In genomic region chr11:80376651-80377050, GRCm38 (mm10) we compare ENCODE assay signal across 10 mouse cellular contexts. TPM values are rescaled to one million over a fixed set of nuclear protein-coding genes. Genes with fewer than 3 reads are reported as not detected.
DNase-seq lines count a peak whose midpoint lies in the region; ATAC-seq and TF ChIP-seq lines count a peak whose summit lies in the region.
"Had no signal": no experiment of that assay in that cellular context is flagged by ENCODE, and none has a peak within 500 bp of the region (broad histone marks: within the 10 kb centered on the region; RNA-seq: fewer than 3 reads in every experiment).

No protein-coding gene starts in this region.

- H3K4me3 ChIP-seq in hindbrain, embryonic 12.5 days, result no peak overlapping the region
- no peak overlapping the region for H3K4me3 ChIP-seq in hindbrain, embryonic 16.5 days (ENCODE audit: low read length)
- no peak overlapping the region for H3K4me3 ChIP-seq in ES-Bruce4 (ENCODE audit: low read depth, low read length)
- peak overlapping the region; percentile 85; the same call in 1 of the 2 replicates for H3K4me3 ChIP-seq in hindbrain, embryonic 15.5 days
- H3K4me3 ChIP-seq in midbrain, postnatal 0 days (ENCODE audit: low read depth, low read length), result peak overlapping the region; percentile 90; the same call in 1 of the 2 replicates

- no peak overlapping the region for H3K9ac ChIP-seq in hindbrain, embryonic 12.5 days
- no peak overlapping the region for H3K9ac ChIP-seq in hindbrain, embryonic 16.5 days (ENCODE audit: low read depth, low read length)
- peak overlapping the region; percentile 95 for H3K9ac ChIP-seq in ES-Bruce4 (ENCODE audit: low read depth, poor library complexity, severe bottlenecking)
- 0 out of 2 replicates have a peak overlapping the region, but pooled peaks have one; percentile 97 for H3K9ac ChIP-seq in hindbrain, embryonic 15.5 days
- H3K9ac ChIP-seq in midbrain, postnatal 0 days (replicated peaks; ENCODE audit: low read length, poor library complexity, severe bottlenecking), result 0 out of 2 replicates have a peak overlapping the region, but pooled peaks have one; percentile 95

- H3K36me3 ChIP-seq in hindbrain, embryonic 12.5 days, result peaks cover 25% of the 10 kb centered on the region
- no peaks in the 10 kb centered on the region; the same call in 1 of the 2 replicates for H3K36me3 ChIP-seq in hindbrain, embryonic 16.5 days (ENCODE audit: control insufficient read depth, insufficient read depth, low read length)
- H3K36me3 ChIP-seq in ES-Bruce4 (ENCODE audit: control insufficient read depth, insufficient read depth, low read length, poor library complexity, severe bottlenecking), result peaks cover 14% of the 10 kb centered on the region
- H3K36me3 ChIP-seq in hindbrain, embryonic 15.5 days, result peaks cover 20% of the 10 kb centered on the region
- H3K36me3 ChIP-seq in midbrain, postnatal 0 days (ENCODE audit: insufficient read depth, low read length), result peaks cover 19% of the 10 kb centered on the region

- no peak for TF ChIP-seq CTCF in ES-Bruce4 (IDR thresholded peaks at IDR 0.05; ENCODE audit: low read depth, low read length)
- peak; percentile 56 for TF ChIP-seq CTCF in midbrain, postnatal 0 days (IDR thresholded peaks at IDR 0.05)

- ATAC-seq in hindbrain, embryonic 12.5 days (ENCODE audit: low FRiP score), result no peak
- no peak for ATAC-seq in hindbrain, embryonic 16.5 days
- no peak for ATAC-seq in hindbrain, embryonic 15.5 days (ENCODE audit: low FRiP score, low read depth)
- ATAC-seq in midbrain, postnatal 0 days (ENCODE audit: low FRiP score), result no peak

- peak overlapping the region; percentile 85 for H3K4me2 ChIP-seq in hindbrain, embryonic 12.5 days (replicated peaks)
- no peak overlapping the region; the same call in 1 of the 2 replicates for H3K4me2 ChIP-seq in hindbrain, embryonic 16.5 days (ENCODE audit: low read length)
- peak overlapping the region; percentile 90; the same call in 1 of the 2 replicates for H3K4me2 ChIP-seq in hindbrain, embryonic 15.5 days
- peak overlapping the region; percentile 80 for H3K4me2 ChIP-seq in midbrain, postnatal 0 days (ENCODE audit: low read depth, low read length, poor library complexity, severe bottlenecking)

- DNase-seq in midbrain, postnatal 0 days (ENCODE audit: low spot score), result peak; percentile 26
- DNase-seq in kidney, postnatal 14 days, result no peak
- DNase-seq in adrenal gland, adult 18-20 months (ENCODE audit: low spot score in 2 of 2), result no peak
- no peak for DNase-seq in yolk sac, embryonic 10.5 days (ENCODE audit: low spot score)
- DNase-seq: heart, postnatal 14 days had no signal

- H3K27ac ChIP-seq in hindbrain, embryonic 12.5 days, result no peak overlapping the region
- no peak overlapping the region for H3K27ac ChIP-seq in hindbrain, embryonic 16.5 days (ENCODE audit: low read depth, low read length)
- H3K27ac ChIP-seq in ES-Bruce4 (ENCODE audit: insufficient read depth, low read length), result no peak overlapping the region
- no peak overlapping the region for H3K27ac ChIP-seq in hindbrain, embryonic 15.5 days (replicated peaks)
- no peak overlapping the region for H3K27ac ChIP-seq in midbrain, postnatal 0 days (ENCODE audit: low read depth, low read length)

- H3K27me3 ChIP-seq in hindbrain, embryonic 12.5 days, result no peaks in the 10 kb centered on the region
- no peaks in the 10 kb centered on the region for H3K27me3 ChIP-seq in hindbrain, embryonic 16.5 days (replicated peaks; ENCODE audit: control insufficient read depth, insufficient read depth, low read length)
- H3K27me3 ChIP-seq in ES-Bruce4 (ENCODE audit: control insufficient read depth, insufficient read depth, low read length, poor library complexity, severe bottlenecking), result no peaks in the 10 kb centered on the region
- H3K27me3 ChIP-seq in hindbrain, embryonic 15.5 days, result no peaks in the 10 kb centered on the region
- no peaks in the 10 kb centered on the region for H3K27me3 ChIP-seq in midbrain, postnatal 0 days (ENCODE audit: insufficient read depth, low read length)
- H3K27me3 ChIP-seq: megakaryocyte, embryonic 14.5 days had no signal

- no peak for TF ChIP-seq EP300 in ES-Bruce4 (IDR thresholded peaks at IDR 0.05; ENCODE audit: insufficient read depth, low read depth, low read length)

- WGBS in hindbrain, embryonic 12.5 days, result 75% methylated on average over 4 of the region's 4 CpGs
- 62% methylated on average over 4 of the region's 4 CpGs for WGBS in hindbrain, embryonic 16.5 days
- 57% methylated on average over 4 of the region's 4 CpGs for WGBS in hindbrain, embryonic 15.5 days
- WGBS in midbrain, postnatal 0 days, result 66% methylated on average over 4 of the region's 4 CpGs

- no peaks in the 10 kb centered on the region for H3K9me3 ChIP-seq in hindbrain, embryonic 12.5 days (replicated peaks)
- no peaks in the 10 kb centered on the region for H3K9me3 ChIP-seq in hindbrain, embryonic 16.5 days (ENCODE audit: control insufficient read depth, low read length)
- no peaks in the 10 kb centered on the region for H3K9me3 ChIP-seq in ES-Bruce4 (replicated peaks; ENCODE audit: control insufficient read depth, insufficient read depth, low read length, poor library complexity, severe bottlenecking)
- no peaks in the 10 kb centered on the region for H3K9me3 ChIP-seq in hindbrain, embryonic 15.5 days
- no peaks in the 10 kb centered on the region for H3K9me3 ChIP-seq in midbrain, postnatal 0 days (ENCODE audit: low read length)
- H3K9me3 ChIP-seq: megakaryocyte, embryonic 14.5 days had no signal

- TF ChIP-seq POLR2A in ES-Bruce4 (IDR thresholded peaks at IDR 0.05; ENCODE audit: insufficient read depth, low read length), result no peak

- peaks cover 8% of the 10 kb centered on the region for H3K4me1 ChIP-seq in hindbrain, embryonic 12.5 days
- H3K4me1 ChIP-seq in hindbrain, embryonic 16.5 days (ENCODE audit: control insufficient read depth, insufficient read depth, low read depth, low read length), result peaks cover 7% of the 10 kb centered on the region; the same call in 1 of the 2 replicates
- no peaks in the 10 kb centered on the region for H3K4me1 ChIP-seq in ES-Bruce4 (ENCODE audit: control insufficient read depth, insufficient read depth, low read length)
- H3K4me1 ChIP-seq in hindbrain, embryonic 15.5 days (replicated peaks), result peaks cover 19% of the 10 kb centered on the region
- 0 out of 2 replicates have a peak, but pooled peaks cover 7% of the 10 kb centered on the region for H3K4me1 ChIP-seq in midbrain, postnatal 0 days (ENCODE audit: insufficient read depth, low read length)

RNA-seq across cellular contexts. Expression of gene 5730455P16Rik, which starts 1.2 kb away (rescaled TPM):
- polyA plus RNA-seq in hindbrain, embryonic 12.5 days (2016; fragmentation: Nextera tagmentation; extraction: Ambion mirVana), result 28.7 and 31.4 TPM in 2 replicates
- 36.9 and 41.1 TPM in 2 replicates for polyA plus RNA-seq in hindbrain, embryonic 16.5 days (2015; fragmentation: Nextera tagmentation; extraction: Ambion mirVana)
- polyA plus RNA-seq in ES-Bruce4 (2011; ENCODE audit: insufficient read depth, insufficient read length, low read depth, missing spikeins), result 27.8 and 31.0 TPM in 2 replicates
- 34.2 and 39.0 TPM in 2 replicates for polyA plus RNA-seq in hindbrain, embryonic 15.5 days (2015; fragmentation: Nextera tagmentation; extraction: Ambion mirVana)
- total RNA-seq in midbrain, postnatal 0 days (2014; rRNA removed), result 25.2 and 32.4 TPM in 2 replicates
- polyA plus RNA-seq in midbrain, postnatal 0 days (2015; fragmentation: Nextera tagmentation; extraction: Ambion mirVana), result 37.4 and 50.6 TPM in 2 replicates
- total RNA-seq in adrenal gland, adult 18-20 months (2021), result 10 to 100 TPM; 13.6 to 15.9 TPM

RNA-seq across cellular contexts. Expression of gene Zfp207, which starts 6.4 kb away (rescaled TPM):
- 265 TPM in 2 replicates for polyA plus RNA-seq in hindbrain, embryonic 12.5 days (2016; fragmentation: Nextera tagmentation; extraction: Ambion mirVana)
- polyA plus RNA-seq in hindbrain, embryonic 16.5 days (2015; fragmentation: Nextera tagmentation; extraction: Ambion mirVana), result 159 and 176 TPM in 2 replicates
- 344 and 357 TPM in 2 replicates for polyA plus RNA-seq in ES-Bruce4 (2011; ENCODE audit: insufficient read depth, insufficient read length, low read depth, missing spikeins)
- polyA plus RNA-seq in hindbrain, embryonic 15.5 days (2015; fragmentation: Nextera tagmentation; extraction: Ambion mirVana), result 164 and 175 TPM in 2 replicates
- total RNA-seq in midbrain, postnatal 0 days (2014; rRNA removed), result 243 and 245 TPM in 2 replicates
- 131 and 147 TPM in 2 replicates for polyA plus RNA-seq in midbrain, postnatal 0 days (2015; fragmentation: Nextera tagmentation; extraction: Ambion mirVana)
- 100 to 1,000 TPM; 115 to 123 TPM for total RNA-seq in adrenal gland, adult 18-20 months (2021)

RNA-seq across cellular contexts. Expression of gene Psmd11, which starts 51.8 kb away (rescaled TPM):
- polyA plus RNA-seq in hindbrain, embryonic 12.5 days (2016; fragmentation: Nextera tagmentation; extraction: Ambion mirVana), result 316 and 330 TPM in 2 replicates
- polyA plus RNA-seq in hindbrain, embryonic 16.5 days (2015; fragmentation: Nextera tagmentation; extraction: Ambion mirVana), result 272 and 275 TPM in 2 replicates
- polyA plus RNA-seq in ES-Bruce4 (2011; ENCODE audit: insufficient read depth, insufficient read length, low read depth, missing spikeins), result 261 TPM in 2 replicates
- polyA plus RNA-seq in hindbrain, embryonic 15.5 days (2015; fragmentation: Nextera tagmentation; extraction: Ambion mirVana), result 264 and 269 TPM in 2 replicates
- total RNA-seq in midbrain, postnatal 0 days (2014; rRNA removed), result 24.6 and 44.5 TPM in 2 replicates
- polyA plus RNA-seq in midbrain, postnatal 0 days (2015; fragmentation: Nextera tagmentation; extraction: Ambion mirVana), result 259 and 278 TPM in 2 replicates
- 100 to 1,000 TPM; 142 to 151 TPM for total RNA-seq in adrenal gland, adult 18-20 months (2021)

Comparison
In these comparisons a context has a peak if more than half of its experiments do, and no peak if none do; other contexts are left out.
1. H3K4me3 ChIP-seq: peak in hindbrain, embryonic 15.5 days (single experiment) and midbrain, postnatal 0 days (single experiment); none in hindbrain, embryonic 12.5 days (single experiment), hindbrain, embryonic 16.5 days (single experiment) and ES-Bruce4 (single experiment).
2. H3K9ac ChIP-seq: peak in ES-Bruce4 (single experiment), hindbrain, embryonic 15.5 days (single experiment) and midbrain, postnatal 0 days (single experiment); none in hindbrain, embryonic 12.5 days (single experiment) and hindbrain, embryonic 16.5 days (single experiment).